Mouse (Mus musculus) limb, embryonic 11.5 days (tissue): ENCODE data around the gene Erh. TPM values are rescaled to one million over a fixed set of nuclear protein-coding genes. Genes with fewer than 3 reads are reported as not detected.

ENCODE experiments used
- ATAC-seq: fragments of 200-750 bp; cut with Nextera tagmentation; 2 replicates; pipeline ENCODE4 v1.8.0; 2017; ENCODE audit warnings: low read depth; ENCODE audit not compliant: insufficient number of reproducible peaks, low FRiP score, low TSS enrichment
- DNase-seq: peaks from one replicate; pipeline ENCODE4 v3.0.0-alpha.2; 2015; ENCODE audit warnings: low spot score
- H3K27ac ChIP-seq: fragments of 300-500 bp; sonication (generic); replicated peaks from 2 replicates; pipeline ENCODE4 v1.5.1; 2014; ENCODE audit warnings: low read depth, mild to moderate bottlenecking, low read length
- H3K27me3 ChIP-seq: fragments of 300-500 bp; sonication (generic); 2 replicates; pipeline ENCODE4 v1.6.1; 2014; ENCODE audit warnings: mild to moderate bottlenecking, low read length, mixed read lengths; ENCODE audit not compliant: control insufficient read depth, insufficient read depth
- H3K36me3 ChIP-seq: fragments of 300-500 bp; sonication (generic); 2 replicates; pipeline ENCODE4 v1.6.1; 2014; ENCODE audit warnings: mild to moderate bottlenecking, low read length, moderate library complexity, mixed read lengths; ENCODE audit not compliant: control insufficient read depth, insufficient read depth
- H3K4me1 ChIP-seq: fragments of 300-500 bp; sonication (generic); 2 replicates; pipeline ENCODE4 v1.6.1; 2014; ENCODE audit warnings: low read length, mixed read lengths; ENCODE audit not compliant: control insufficient read depth, insufficient read depth
- H3K4me2 ChIP-seq: fragments of 300-500 bp; sonication (generic); 2 replicates; pipeline ENCODE4 v1.6.1; 2014; ENCODE audit warnings: low read depth, mild to moderate bottlenecking, moderate library complexity; ENCODE audit not compliant: severe bottlenecking
- H3K4me3 ChIP-seq: fragments of 300-500 bp; sonication (generic); 2 replicates; pipeline ENCODE4 v1.5.1; 2014; ENCODE audit warnings: low read depth, low read length
- H3K9ac ChIP-seq: fragments of 300-500 bp; sonication (generic); 2 replicates; pipeline ENCODE4 v1.6.1; 2014; ENCODE audit warnings: mild to moderate bottlenecking, low read length
- H3K9me3 ChIP-seq: fragments of 300-500 bp; sonication (generic); 2 replicates; pipeline ENCODE4 v1.6.1; 2016; ENCODE audit warnings: low read length; ENCODE audit not compliant: control insufficient read depth
- WGBS: fragments of 180-500 bp; shearing (Covaris S2); extraction: QIAGEN DNeasy Blood & Tissue Kit; methylation state at CpG from one replicate; pipeline ENCODE4 v1.1.7; 2014; 5-methylcytosine and 5-hydroxymethylcytosine counted together
- polyA plus RNA-seq: library from polyadenylated mRNA; unstranded; fragments of >200 nt; fragmentation: Nextera tagmentation; extraction: Ambion mirVana; gene quantifications from 2 replicates; pipeline ENCODE4 v1.2.1, GENCODE M21; 2014

Gene Erh
- polyA plus RNA-seq, 1 experiment from 2014 or later = 400 TPM

DNA sequence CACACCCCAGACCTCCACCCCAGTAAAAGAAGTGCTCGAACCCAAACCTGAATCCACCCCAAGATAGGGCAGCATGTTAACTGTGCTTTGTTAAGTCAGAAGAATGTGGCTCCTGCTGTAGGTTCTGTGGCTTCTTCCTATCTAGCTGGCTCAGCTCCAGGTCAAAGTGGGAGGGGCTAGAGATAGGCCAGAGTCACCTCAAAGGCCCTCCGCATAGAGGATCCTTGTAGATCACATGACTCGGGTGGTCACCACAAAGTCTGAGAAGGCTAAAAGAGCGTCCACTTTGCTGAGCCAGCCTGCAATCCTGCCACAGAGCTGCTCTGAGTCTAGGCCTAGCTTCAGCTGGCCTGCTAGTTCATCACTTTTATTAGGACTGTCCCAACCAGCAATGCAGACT, 50.0 kb downstream of the Erh start:
- ATAC-seq = no peak
- 84% methylated on average over 4 of the region's 4 CpGs for WGBS

DNA sequence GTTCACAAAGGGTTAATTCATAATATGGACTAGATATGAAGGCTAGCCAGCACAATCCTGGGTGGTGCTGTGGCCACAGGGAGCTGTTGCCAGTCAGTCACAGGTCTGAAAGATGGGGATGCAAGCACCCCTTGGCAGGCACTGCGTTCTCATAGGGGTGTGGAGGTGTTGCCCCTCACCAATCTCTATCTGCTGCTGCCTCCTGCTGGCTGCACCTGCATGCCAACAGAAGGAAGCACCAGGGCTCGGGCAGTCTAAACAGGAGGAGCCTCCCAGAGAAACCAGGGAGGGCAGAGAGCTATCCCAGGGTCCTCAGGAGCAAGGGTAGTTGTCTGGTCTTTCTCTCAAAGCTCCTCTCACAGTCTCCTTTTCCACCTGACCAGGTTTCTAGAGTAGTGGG, 59.2 kb downstream of the Erh start:
- ATAC-seq (no peak), DNase-seq (peak; percentile 41)
- Histone ChIP-seq H3K4me1 (no peaks in the 10 kb centered on the region), H3K27ac (no peak overlapping the region), H3K9ac (no peak overlapping the region), H3K36me3 (no peaks in the 10 kb centered on the region), H3K4me3 (no peak overlapping the region), H3K27me3 (no peaks in the 10 kb centered on the region), H3K9me3 (no peaks in the 10 kb centered on the region), H3K4me2 (no peak overlapping the region)
- 18% methylated on average over 2 of the region's 2 CpGs for WGBS

More for the DNA sequence above, 50.0 kb downstream of the Erh start:
- H3K27ac ChIP-seq = no peak overlapping the region
- DNase-seq = no peak
- H3K36me3 ChIP-seq = no peaks in the 10 kb centered on the region
- no peak overlapping the region for H3K9ac ChIP-seq
- H3K9me3 ChIP-seq = no peaks in the 10 kb centered on the region
- H3K4me3 ChIP-seq = no peak overlapping the region
- H3K4me2 ChIP-seq = no peak overlapping the region
- no peaks in the 10 kb centered on the region for H3K27me3 ChIP-seq
- no peaks in the 10 kb centered on the region for H3K4me1 ChIP-seq

Other genes starting within 250 kb of the Erh start
- gene Dcaf5, start 207.7 kb downstream of the Erh start, polyA plus RNA-seq = 10.3 and 11.3 TPM in 2 replicates
- 30.1 and 35.5 TPM in 2 replicates for gene Exd2, start 181.2 kb downstream of the Erh start, polyA plus RNA-seq
- 2.8 and 3.3 TPM in 2 replicates for gene Galnt16, start 126.1 kb downstream of the Erh start, polyA plus RNA-seq
- 23.8 and 27.4 TPM in 2 replicates for gene Slc39a9, start 458 bp downstream of the Erh start, polyA plus RNA-seq
- 0.17 TPM in 1 of 2 replicates, not detected in the other for gene Plekhd1, start 48.2 kb upstream of the Erh start, polyA plus RNA-seq
- 0.12 and 0.38 TPM in 2 replicates for gene Ccdc177, start 116.3 kb upstream of the Erh start, polyA plus RNA-seq
- gene Susd6, start 146.2 kb upstream of the Erh start, polyA plus RNA-seq = 14.3 and 14.4 TPM in 2 replicates